Mouse (Mus musculus) fat pad, adult 2 months (tissue): ENCODE measurements around the gene Plekho2.

Experiments
- DNase-seq: peaks from one replicate; pipeline ENCODE4 v3.0.0-alpha.2; 2011; ENCODE audit warnings: low read depth, low spot score; ENCODE audit errors: extremely low read depth

Plekho2 gene

GRCm38 (mm10) chr9:65532986-65533385, 46.9 kb downstream of the Plekho2 start:
- DNase-seq, result no peak

GRCm38 (mm10) chr9:65531283-65531682, 48.6 kb downstream of the Plekho2 start:
- DNase-seq, result no peak

GRCm38 (mm10) chr9:65529659-65530058, 50.2 kb downstream of the Plekho2 start:
- no peak for DNase-seq

GRCm38 (mm10) chr9:65528417-65529038, 51.3 kb downstream of the Plekho2 start:
- DNase-seq, result no peak

- no peak for DNase-seq
Observed at GRCm38 (mm10) chr9:65525445-65526195, 54.2 kb downstream of the Plekho2 start.

GRCm38 (mm10) chr9:65523611-65524364, 56.1 kb downstream of the Plekho2 start:
- no peak for DNase-seq

- DNase-seq, result no peak
Observed at GRCm38 (mm10) chr9:65520505-65520876, 59.3 kb downstream of the Plekho2 start.

- no peak for DNase-seq
Observed at GRCm38 (mm10) chr9:65519807-65520504, 59.9 kb downstream of the Plekho2 start, which contains the start of gene Ankdd1a. Gene Ankdd1a (minus strand): TSS chr9:65520193.

GRCm38 (mm10) chr9:65514851-65515261, 65.0 kb downstream of the Plekho2 start:
- DNase-seq, result no peak

GRCm38 (mm10) chr9:65514431-65514830, 65.4 kb downstream of the Plekho2 start:
- DNase-seq, result no peak

- no peak for DNase-seq
Observed at GRCm38 (mm10) chr9:65512520-65512919, 67.3 kb downstream of the Plekho2 start.

- DNase-seq, result no peak
Observed at GRCm38 (mm10) chr9:65508449-65508848, 71.4 kb downstream of the Plekho2 start.

- DNase-seq, result peak; percentile 61
Observed at GRCm38 (mm10) chr9:65502721-65503505, 76.9 kb downstream of the Plekho2 start.
